In genomic region chr13:28885083-28886037, GRCm38 (mm10) we compare ENCODE assay signal across 8 mouse cellular contexts.
DNase-seq lines count a peak whose midpoint lies in the region; ATAC-seq and TF ChIP-seq lines count a peak whose summit lies in the region.

No protein-coding gene starts in this region.

- intact Hi-C loops in left cerebral cortex, postnatal 25 days (cut with DNase I) = no loop called here

- H3K27me3 ChIP-seq in embryonic facial prominence, embryonic 14.5 days (replicated peaks; ENCODE audit: control insufficient read depth, insufficient read depth, low read length) = peaks cover 9% of the 10 kb centered on the region
- peaks cover 3% of the 10 kb centered on the region; the same call in 1 of the 2 replicates for H3K27me3 ChIP-seq in hindbrain, embryonic 11.5 days (ENCODE audit: control insufficient read depth, insufficient read depth, low read length)
- H3K27me3 ChIP-seq in liver, embryonic 14.5 days (ENCODE audit: control insufficient read depth, insufficient read depth, low read length) = peaks cover 53% of the 10 kb centered on the region
- peaks cover 5% of the 10 kb centered on the region; the same call in 1 of the 2 replicates for H3K27me3 ChIP-seq in neural tube, embryonic 15.5 days (replicated peaks)

- H3K27ac ChIP-seq in embryonic facial prominence, embryonic 14.5 days (replicated peaks; ENCODE audit: low read depth, low read length) = peak overlapping the region; percentile 40
- 0 out of 2 replicates have a peak overlapping the region, but pooled peaks have one; percentile 31 for H3K27ac ChIP-seq in hindbrain, embryonic 11.5 days (ENCODE audit: low read depth, low read length)
- no peak overlapping the region for H3K27ac ChIP-seq in liver, embryonic 14.5 days
- H3K27ac ChIP-seq in neural tube, embryonic 15.5 days (replicated peaks) = no peak overlapping the region

- no peak for TF ChIP-seq EP300 in liver, embryonic 14.5 days (IDR thresholded peaks at IDR 0.05; ENCODE audit: low read depth)

- H3K36me3 ChIP-seq in embryonic facial prominence, embryonic 14.5 days (ENCODE audit: control insufficient read depth, insufficient read depth, low read length) = no peaks in the 10 kb centered on the region
- no peaks in the 10 kb centered on the region for H3K36me3 ChIP-seq in hindbrain, embryonic 11.5 days (ENCODE audit: control insufficient read depth, insufficient read depth, low read length)
- no peaks in the 10 kb centered on the region for H3K36me3 ChIP-seq in liver, embryonic 14.5 days (replicated peaks; ENCODE audit: control insufficient read depth, insufficient read depth, low read depth)
- H3K36me3 ChIP-seq in neural tube, embryonic 15.5 days = no peaks in the 10 kb centered on the region

- ATAC-seq in embryonic facial prominence, embryonic 14.5 days (ENCODE audit: low read depth) = peak; percentile 72
- ATAC-seq in hindbrain, embryonic 11.5 days (ENCODE audit: low FRiP score) = peak; percentile 85
- ATAC-seq in liver, embryonic 14.5 days (ENCODE audit: insufficient read depth) = no peak
- ATAC-seq in neural tube, embryonic 15.5 days (ENCODE audit: low FRiP score) = peak; percentile 52; the same call in 1 of the 2 replicates
- no peak for ATAC-seq in activated CD4-positive, CD25-positive, alpha-beta regulatory T cell, adult 4 months

- H3K9ac ChIP-seq in embryonic facial prominence, embryonic 14.5 days (ENCODE audit: low read depth, low read length) = peak overlapping the region; percentile 79
- peak overlapping the region; percentile 78 for H3K9ac ChIP-seq in hindbrain, embryonic 11.5 days (ENCODE audit: low read depth, low read length)
- H3K9ac ChIP-seq in liver, embryonic 14.5 days (replicated peaks) = no peak overlapping the region
- peak overlapping the region; percentile 50 for H3K9ac ChIP-seq in neural tube, embryonic 15.5 days (replicated peaks)

- H3K9me3 ChIP-seq in embryonic facial prominence, embryonic 14.5 days (ENCODE audit: control insufficient read depth, low read length) = no peaks in the 10 kb centered on the region
- H3K9me3 ChIP-seq in hindbrain, embryonic 11.5 days (ENCODE audit: control insufficient read depth, low read length) = no peaks in the 10 kb centered on the region
- no peaks in the 10 kb centered on the region for H3K9me3 ChIP-seq in liver, embryonic 14.5 days (ENCODE audit: control insufficient read depth, low read length)
- no peaks in the 10 kb centered on the region for H3K9me3 ChIP-seq in neural tube, embryonic 15.5 days (replicated peaks)

- TF ChIP-seq POLR2A in lung, adult 2 months (IDR thresholded peaks at IDR 0.05; ENCODE audit: borderline replicate concordance, extremely low read depth, low read depth, low read length) = no peak

- peak overlapping the region; percentile 75 for H3K4me3 ChIP-seq in lung, adult 2 months (replicated peaks; ENCODE audit: extremely low read depth, low read depth, low read length)
- H3K4me3 ChIP-seq in embryonic facial prominence, embryonic 14.5 days (ENCODE audit: low read depth, low read length) = peak overlapping the region; percentile 60
- peak overlapping the region; percentile 60 for H3K4me3 ChIP-seq in hindbrain, embryonic 11.5 days (ENCODE audit: low read depth, low read length)
- peak overlapping the region; percentile 18 to 43; a peak in 3 of 4 replicates for H3K4me3 ChIP-seq in liver, embryonic 14.5 days (ENCODE audit: insufficient read depth in 1 of 2, low read depth in 2 of 2, low read length in 2 of 2)
- peak overlapping the region; percentile 50 for H3K4me3 ChIP-seq in neural tube, embryonic 15.5 days (replicated peaks)

- DNase-seq in lung, adult 2 months = peak; percentile 46
- no peak for DNase-seq in lung, postnatal 36 days
- DNase-seq in embryonic facial prominence, embryonic 14.5 days (ENCODE audit: low spot score) = peak; percentile 72
- peak; percentile 75 for DNase-seq in hindbrain, embryonic 11.5 days (ENCODE audit: low spot score)
- DNase-seq in liver, embryonic 14.5 days (ENCODE audit: low read depth in 3 of 3, low spot score in 3 of 3) = no peak
- DNase-seq in left cerebral cortex, postnatal 25 days (ENCODE audit: low spot score in 2 of 2) = no peak

- H3K4me2 ChIP-seq in embryonic facial prominence, embryonic 14.5 days (ENCODE audit: low read depth, low read length) = peak overlapping the region; percentile 74
- peak overlapping the region; percentile 71 for H3K4me2 ChIP-seq in hindbrain, embryonic 11.5 days (replicated peaks; ENCODE audit: low read depth, low read length)
- H3K4me2 ChIP-seq in liver, embryonic 14.5 days (ENCODE audit: low read depth) = peak overlapping the region; percentile 41; the same call in 1 of the 2 replicates
- H3K4me2 ChIP-seq in neural tube, embryonic 15.5 days = peak overlapping the region; percentile 78

- no peak for TF ChIP-seq CTCF in lung, adult 2 months (IDR thresholded peaks at IDR 0.05; ENCODE audit: insufficient read depth, low read length)
- TF ChIP-seq CTCF in liver, embryonic 14.5 days (IDR thresholded peaks at IDR 0.05; ENCODE audit: low read depth) = no peak

- WGBS in lung, adult 2 months = under 1% methylated on average over 28 of the region's 30 CpGs
- WGBS in embryonic facial prominence, embryonic 14.5 days = under 1% methylated on average over 26 of the region's 30 CpGs
- WGBS in hindbrain, embryonic 11.5 days = under 1% methylated on average over 28 of the region's 30 CpGs
- under 1% methylated on average over 28 of the region's 30 CpGs for WGBS in liver, embryonic 14.5 days (ENCODE audit: insufficient replicate concordance)
- under 1% methylated on average over 29 of the region's 30 CpGs for WGBS in neural tube, embryonic 15.5 days

- 0 out of 2 replicates have a peak, but pooled peaks cover 2% of the 10 kb centered on the region for H3K4me1 ChIP-seq in lung, adult 2 months (ENCODE audit: control insufficient read depth, insufficient read depth, low read length)
- H3K4me1 ChIP-seq in embryonic facial prominence, embryonic 14.5 days (ENCODE audit: control insufficient read depth, insufficient read depth, low read length) = peaks cover 31% of the 10 kb centered on the region
- H3K4me1 ChIP-seq in hindbrain, embryonic 11.5 days (replicated peaks; ENCODE audit: control insufficient read depth, insufficient read depth, low read length) = peaks cover 4% of the 10 kb centered on the region; the same call in 1 of the 2 replicates
- H3K4me1 ChIP-seq in liver, embryonic 14.5 days (replicated peaks; ENCODE audit: control insufficient read depth in 2 of 2, insufficient read depth in 2 of 2, low read length in 1 of 2) = no peaks in the 10 kb centered on the region; a peak in 1 of 4 replicates
- peaks cover 47% of the 10 kb centered on the region for H3K4me1 ChIP-seq in neural tube, embryonic 15.5 days

Comparison
In these comparisons a context has a peak if more than half of its experiments do, and no peak if none do; other contexts are left out.
1. DNase-seq: peak in lung, adult 2 months (single experiment), embryonic facial prominence, embryonic 14.5 days (single experiment) and hindbrain, embryonic 11.5 days (single experiment); none in lung, postnatal 36 days (single experiment), liver, embryonic 14.5 days (0 of 3) and left cerebral cortex, postnatal 25 days (0 of 2).
2. ATAC-seq: peak in embryonic facial prominence, embryonic 14.5 days (single experiment), hindbrain, embryonic 11.5 days (single experiment) and neural tube, embryonic 15.5 days (single experiment); none in liver, embryonic 14.5 days (single experiment) and activated CD4-positive, CD25-positive, alpha-beta regulatory T cell, adult 4 months (single experiment).
3. H3K27ac ChIP-seq: peak in embryonic facial prominence, embryonic 14.5 days (single experiment) and hindbrain, embryonic 11.5 days (single experiment); none in liver, embryonic 14.5 days (single experiment) and neural tube, embryonic 15.5 days (single experiment).
4. Peak in every context shown above with its lines, with median percentiles within 50 percentile points of each other: H3K4me3 ChIP-seq and H3K4me2 ChIP-seq.